Mouse (Mus musculus): ENCODE measurements at regions not wholly inside any gene's neighbourhood (a gene's known extent, or its start where the extent isn't known, plus 50 kb on each side); places are given as distances from the start of the nearest gene placed in this dataset.

DNA sequence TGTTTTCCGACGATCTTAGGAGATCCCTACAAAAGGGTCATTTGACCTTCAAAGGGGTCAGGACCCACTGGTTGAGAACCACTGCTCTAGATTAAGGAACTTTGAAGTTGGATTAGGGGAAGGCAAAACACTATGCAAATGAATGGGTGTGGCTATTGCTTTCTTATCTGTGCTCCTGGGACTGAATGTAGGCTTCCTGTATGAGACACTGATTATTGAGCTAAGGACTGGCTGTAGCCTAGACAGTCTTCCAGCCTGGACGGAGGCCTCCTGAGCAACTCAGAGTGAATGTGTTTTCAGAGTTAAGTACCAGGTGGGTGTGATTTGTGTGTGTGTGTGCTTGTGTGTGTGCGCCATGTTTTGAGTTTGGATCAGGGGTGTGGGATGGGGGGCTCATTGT, 59.5 kb downstream of the Gm26897 start:
- TF ChIP-seq MYC (IDR thresholded peaks at IDR 0.05; ENCODE audit: low read depth, low read length) (no peak), POLR2AphosphoS2 (IDR thresholded peaks at IDR 0.05; ENCODE audit: low read depth, low read length) (no peak), SMC3 (IDR thresholded peaks at IDR 0.05; ENCODE audit: low read depth, low read length) (no peak), JUND (conservative IDR thresholded peaks at IDR 0.05; ENCODE audit: low read depth, low read length) (no peak), CHD1 (IDR thresholded peaks at IDR 0.05; ENCODE audit: low read depth, low read length) (no peak)
- no peak overlapping the region for H3K4me2 ChIP-seq (ENCODE audit: insufficient read depth, low read depth, poor library complexity, severe bottlenecking)

DNA sequence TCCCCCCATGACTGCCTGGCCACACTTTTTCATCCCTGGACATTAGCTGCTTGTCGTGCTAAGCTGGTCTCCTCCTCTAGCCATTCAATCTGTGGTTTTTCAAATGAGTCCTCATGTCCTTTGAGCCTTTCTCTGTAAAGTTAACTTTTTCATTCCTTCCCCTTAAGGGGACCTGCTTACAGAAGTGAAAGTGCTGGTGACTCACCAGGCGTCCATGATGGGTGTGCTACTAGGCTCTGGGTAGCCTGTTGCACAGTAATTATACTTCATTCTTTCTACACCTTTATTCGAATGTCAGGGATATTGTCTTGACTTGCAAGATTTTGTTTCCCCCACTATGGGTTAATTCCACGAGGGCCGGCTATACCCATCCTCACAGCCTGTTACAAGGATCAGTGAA, 63.2 kb downstream of the Gm26897 start:
- peak overlapping the region in 1 of 3 experiments; percentile 8 for H3K4me3 ChIP-seq (replicated peaks in 1 of 3; ENCODE audit: low read depth in 2 of 3, low read length in 2 of 3, poor library complexity in 1 of 3)
- in situ Hi-C loops (cut with MboI; ENCODE audit: low pct_ligation_motif_present, low pct_unique_long_range_greater_than_20kb, low sequenced_read_pairs) (no loop called here), dilution Hi-C loops (cut with MboI; ENCODE audit: extremely low pct_ligation_motif_present, extremely low pct_unique_long_range_greater_than_20kb, low sequenced_read_pairs) (no loop called here)
- no peaks in the 10 kb centered on the region for H3K27me3 ChIP-seq (replicated peaks)
- H3K9ac ChIP-seq (ENCODE audit: insufficient read depth, low read depth): no peak overlapping the region
- H3K36me3 ChIP-seq (replicated peaks in 1 of 2; ENCODE audit: control insufficient read depth in 1 of 2, insufficient read depth in 1 of 2, low read length in 1 of 2): no peaks in the 10 kb centered on the region
- DNase-seq (ENCODE audit: extremely low read depth): no peak
- H3K4me2 ChIP-seq (ENCODE audit: insufficient read depth, low read depth, poor library complexity, severe bottlenecking): no peak overlapping the region
- TF ChIP-seq GABPA (IDR thresholded peaks at IDR 0.05; ENCODE audit: insufficient replicate concordance, low read depth, low read length): no peak
- no peak for TF ChIP-seq TBP (conservative IDR thresholded peaks at IDR 0.05; ENCODE audit: low read depth, low read length)
- no peak for TF ChIP-seq EP300 (IDR thresholded peaks at IDR 0.05; ENCODE audit: low read length)
- TF ChIP-seq KAT2A (IDR thresholded peaks at IDR 0.05; ENCODE audit: insufficient replicate concordance, low read length): no peak
- no peak for TF ChIP-seq SIN3A (IDR thresholded peaks at IDR 0.05; ENCODE audit: low read length)
- TF ChIP-seq ZKSCAN1 (IDR thresholded peaks at IDR 0.05; ENCODE audit: borderline replicate concordance, low read depth, low read length): no peak
- TF ChIP-seq ZMIZ1 (IDR thresholded peaks at IDR 0.05; ENCODE audit: low read depth, low read length): no peak
- TF ChIP-seq NRF1 (IDR thresholded peaks at IDR 0.05; ENCODE audit: low read depth, low read length): no peak
- no peak for TF ChIP-seq CHD1 (IDR thresholded peaks at IDR 0.05; ENCODE audit: low read depth, low read length)
- no peak for TF ChIP-seq NELFE (IDR thresholded peaks at IDR 0.05; ENCODE audit: low read depth, low read length)
- no peak for TF ChIP-seq POLR2AphosphoS2 (IDR thresholded peaks at IDR 0.05; ENCODE audit: low read depth, low read length)
- no peak for TF ChIP-seq USF1 (IDR thresholded peaks at IDR 0.05; ENCODE audit: low read depth, low read length)
- TF ChIP-seq BHLHE40 (IDR thresholded peaks at IDR 0.05; ENCODE audit: low read depth, low read length): no peak
- TF ChIP-seq MEF2A (IDR thresholded peaks at IDR 0.05; ENCODE audit: borderline replicate concordance, low read depth, low read length): no peak
- TF ChIP-seq JUND (conservative IDR thresholded peaks at IDR 0.05; ENCODE audit: low read depth, low read length): no peak
- TF ChIP-seq JUN (IDR thresholded peaks at IDR 0.05; ENCODE audit: insufficient read depth, low read depth, low read length): no peak
- TF ChIP-seq UBTF (IDR thresholded peaks at IDR 0.05; ENCODE audit: low read depth, low read length): no peak
- no peak for TF ChIP-seq ELF1 (IDR thresholded peaks at IDR 0.05; ENCODE audit: low read depth, low read length)
- no peaks in the 10 kb centered on the region for H3K4me1 ChIP-seq (ENCODE audit: control insufficient read depth in 1 of 2, insufficient read depth in 2 of 2)
- H3K9me3 ChIP-seq (replicated peaks; ENCODE audit: low read length): peaks cover 88% of the 10 kb centered on the region
- H3K27ac ChIP-seq (ENCODE audit: insufficient read depth, low read depth): no peak overlapping the region
- no peaks in the 10 kb centered on the region for H3K79me2 ChIP-seq (replicated peaks; ENCODE audit: control insufficient read depth, extremely low read depth, insufficient read depth, poor library complexity, severe bottlenecking)

More for the DNA sequence above, 59.5 kb downstream of the Gm26897 start:
- in situ Hi-C loops (cut with MboI; ENCODE audit: low pct_ligation_motif_present, low pct_unique_long_range_greater_than_20kb, low sequenced_read_pairs): no loop called here
- H3K4me1 ChIP-seq (ENCODE audit: control insufficient read depth in 1 of 2, insufficient read depth in 2 of 2): no peaks in the 10 kb centered on the region
- no peaks in the 10 kb centered on the region for H3K27me3 ChIP-seq (replicated peaks)
- H3K27ac ChIP-seq (ENCODE audit: insufficient read depth, low read depth): no peak overlapping the region
- H3K9me3 ChIP-seq (replicated peaks; ENCODE audit: low read length): peaks cover 90% of the 10 kb centered on the region
- dilution Hi-C loops (cut with MboI; ENCODE audit: extremely low pct_ligation_motif_present, extremely low pct_unique_long_range_greater_than_20kb, low sequenced_read_pairs): no loop called here
- no peak overlapping the region for H3K9ac ChIP-seq (ENCODE audit: insufficient read depth, low read depth)
- no peak for DNase-seq (ENCODE audit: extremely low read depth)
- no peaks in the 10 kb centered on the region for H3K36me3 ChIP-seq (replicated peaks in 1 of 2; ENCODE audit: control insufficient read depth in 1 of 2, insufficient read depth in 1 of 2, low read length in 1 of 2)
- no peaks in the 10 kb centered on the region for H3K79me2 ChIP-seq (replicated peaks; ENCODE audit: control insufficient read depth, extremely low read depth, insufficient read depth, poor library complexity, severe bottlenecking)
- H3K4me3 ChIP-seq (replicated peaks in 1 of 3; ENCODE audit: low read depth in 2 of 3, low read length in 2 of 3, poor library complexity in 1 of 3): no peak overlapping the region

All from CH12.LX (cell line).